Mouse (Mus musculus): ENCODE data around the gene Clrn3.
"Not testable (repeated sequence)": the region's sequence is repeated elsewhere in the genome, so short reads cannot be mapped to it uniquely, and the experiment has no call there.

Gene Clrn3

DNA sequence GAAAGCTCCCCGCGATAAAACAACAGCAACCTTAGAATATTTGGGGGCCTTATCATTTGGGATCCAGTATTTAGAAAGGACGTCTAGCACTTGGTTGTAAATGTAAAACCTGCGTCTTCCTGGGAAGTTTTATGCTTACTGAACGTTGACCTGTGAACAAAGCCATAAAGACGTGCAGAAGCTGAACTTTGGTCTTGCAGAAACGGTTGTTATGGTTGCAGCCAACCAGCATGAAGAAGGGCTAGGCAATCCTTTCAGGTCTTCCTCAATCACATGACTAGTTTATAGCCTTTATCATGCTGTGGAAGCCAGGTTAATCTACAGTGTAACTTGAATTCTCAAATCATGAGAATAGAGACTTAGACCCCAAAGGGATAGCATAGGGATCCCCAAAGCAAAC lies at the start of gene Clrn3:
Clrn3 (minus strand) TSS at position 140 of the 400 bp plus-strand sequence.
- DNase-seq (ENCODE audit: low spot score): no peak

DNA sequence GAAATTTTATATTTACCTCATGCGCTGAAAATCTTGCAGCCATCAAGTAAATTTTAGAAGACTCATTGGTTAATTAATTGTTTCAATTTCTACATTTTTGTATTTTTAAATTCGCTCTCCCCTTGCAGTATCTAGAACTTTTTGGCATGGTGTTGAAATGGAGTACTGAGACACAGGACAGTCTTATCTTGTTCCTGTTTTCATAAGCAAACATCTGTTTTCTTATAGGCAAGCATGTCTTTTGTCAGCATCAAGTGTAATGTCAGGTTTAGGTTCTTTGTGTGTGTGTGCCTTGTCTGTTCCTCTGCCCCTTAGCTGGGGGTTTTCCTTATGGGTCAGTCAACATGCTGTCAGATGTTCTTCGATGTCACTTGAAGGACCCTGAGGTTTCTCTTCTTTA lies 47.9 kb upstream of the Clrn3 start:
- DNase-seq (ENCODE audit: low spot score): no peak

DNA sequence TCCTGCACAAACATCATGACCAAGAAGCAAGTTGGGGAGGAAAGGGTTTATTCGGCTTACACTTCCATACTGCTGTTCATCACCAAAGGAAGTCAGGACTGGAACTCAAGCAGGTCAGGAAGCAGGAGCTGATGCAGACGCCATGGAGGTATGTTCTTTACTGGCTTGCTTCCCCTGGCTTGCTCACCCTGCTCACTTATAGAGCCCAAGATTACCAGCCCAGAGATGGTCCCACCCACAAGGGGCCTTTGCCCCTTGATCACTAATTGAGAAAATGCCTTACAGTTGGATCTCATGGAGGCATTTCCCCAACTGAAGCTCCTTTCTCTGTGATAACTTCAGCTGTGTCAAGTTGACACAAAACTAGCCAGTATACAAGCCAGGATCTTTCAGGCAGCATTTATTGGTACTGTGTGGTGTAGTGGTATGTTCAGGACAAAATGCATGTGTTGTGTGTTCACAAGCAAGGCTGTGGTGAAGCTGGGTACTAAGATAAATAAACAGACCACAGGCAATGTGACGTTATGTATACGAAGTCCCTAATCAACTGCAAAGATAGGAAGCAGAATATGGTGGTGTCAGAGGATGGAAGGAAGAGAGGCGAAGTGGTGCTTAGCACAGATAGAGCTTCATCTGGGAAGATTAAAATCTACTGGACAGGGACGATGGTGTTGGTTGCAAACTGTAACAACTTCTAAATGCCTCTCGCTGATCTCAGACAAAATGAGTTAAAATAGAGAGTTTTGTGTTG lies 47.0 kb upstream of the Clrn3 start:
- not testable (repeated sequence) for DNase-seq (ENCODE audit: low spot score)

DNA sequence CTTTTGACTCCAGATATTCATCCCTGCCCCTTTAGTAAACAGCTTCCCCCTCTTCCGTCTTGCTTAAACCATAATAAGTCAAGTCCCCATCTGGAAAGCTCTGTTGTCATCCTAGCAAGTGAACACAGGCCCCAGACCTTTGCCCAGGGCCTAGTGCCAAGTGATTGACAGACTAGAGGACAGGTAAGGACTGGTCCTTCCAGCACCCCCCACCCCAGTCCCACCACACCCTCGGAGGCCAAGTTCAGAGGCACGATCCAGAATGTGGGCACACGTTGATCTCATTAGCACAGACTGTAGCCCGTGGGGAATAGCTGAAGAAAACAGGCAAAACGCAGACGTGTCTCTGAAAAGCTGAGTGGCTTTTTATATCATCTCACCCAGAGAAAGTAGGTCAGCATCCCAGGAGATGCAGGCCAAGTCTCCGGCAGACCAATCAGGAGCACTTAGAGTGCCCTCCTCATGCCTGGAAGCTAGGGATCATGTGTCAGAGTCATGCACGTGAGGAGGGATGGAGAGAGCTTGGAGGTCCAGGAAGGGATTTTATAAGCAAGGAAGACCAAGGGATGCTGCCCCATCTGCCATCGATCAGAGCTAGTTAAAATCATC lies 43.6 kb upstream of the Clrn3 start:
- no peak for DNase-seq (ENCODE audit: low spot score)

DNA sequence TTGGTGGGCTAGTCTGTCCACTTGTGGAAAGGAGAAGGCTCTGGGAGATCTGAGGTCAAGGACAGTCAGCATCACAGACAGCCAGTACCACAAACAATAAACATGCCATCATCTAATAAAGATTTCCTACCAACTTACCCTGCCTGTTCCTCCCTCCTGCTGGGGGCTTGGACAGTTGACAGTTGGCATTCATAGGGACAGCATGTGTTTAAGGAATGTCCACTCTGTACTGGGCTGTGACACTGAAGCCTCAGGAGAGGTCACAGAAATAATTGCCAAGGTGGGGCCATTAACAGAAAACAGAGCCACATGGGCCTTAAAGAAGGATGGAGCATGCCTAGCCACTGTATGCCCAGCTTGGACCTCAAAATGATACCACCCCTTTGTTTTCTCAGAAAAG lies 42.9 kb upstream of the Clrn3 start:
- no peak for DNase-seq (ENCODE audit: low spot score)

DNA sequence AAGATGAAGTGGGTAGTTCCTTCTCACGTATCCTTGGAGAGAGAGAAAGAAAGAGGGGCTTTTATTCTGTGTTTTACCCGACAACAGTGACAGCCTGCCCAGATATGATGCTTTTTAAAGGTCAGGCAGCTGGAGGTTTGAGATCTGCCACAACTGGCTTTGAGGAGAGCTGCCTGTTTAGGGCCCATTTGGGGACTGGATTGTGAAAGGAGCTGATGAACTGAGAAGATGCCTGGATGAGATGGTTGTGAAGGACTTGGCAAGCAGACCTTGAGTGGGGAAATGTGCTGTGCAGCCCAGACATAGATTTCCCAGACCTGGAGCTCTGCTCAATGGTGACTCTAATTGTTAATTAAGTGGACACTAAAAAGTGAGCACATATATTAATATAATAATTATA lies 40.1 kb upstream of the Clrn3 start:
- no peak for DNase-seq (ENCODE audit: low spot score)

DNA sequence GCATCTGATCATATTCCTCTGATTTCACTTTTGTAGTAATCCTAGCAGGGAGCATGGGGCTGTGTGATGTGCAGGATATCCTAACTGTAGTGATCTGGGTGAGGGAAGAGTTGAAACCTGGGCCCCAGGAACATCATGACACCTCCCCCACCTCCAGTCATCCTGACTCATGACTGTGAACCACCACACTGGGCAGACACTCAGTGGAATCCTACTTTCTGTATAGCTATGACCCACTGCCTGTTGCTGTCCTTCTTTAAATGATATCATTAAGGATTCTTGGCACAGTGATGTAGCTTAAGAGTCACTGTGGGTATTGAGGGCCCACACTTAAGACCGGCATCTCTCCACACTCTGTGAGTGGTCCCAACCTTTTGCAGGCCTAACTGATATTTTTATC lies 39.1 kb upstream of the Clrn3 start:
- DNase-seq (ENCODE audit: low spot score): no peak

DNA sequence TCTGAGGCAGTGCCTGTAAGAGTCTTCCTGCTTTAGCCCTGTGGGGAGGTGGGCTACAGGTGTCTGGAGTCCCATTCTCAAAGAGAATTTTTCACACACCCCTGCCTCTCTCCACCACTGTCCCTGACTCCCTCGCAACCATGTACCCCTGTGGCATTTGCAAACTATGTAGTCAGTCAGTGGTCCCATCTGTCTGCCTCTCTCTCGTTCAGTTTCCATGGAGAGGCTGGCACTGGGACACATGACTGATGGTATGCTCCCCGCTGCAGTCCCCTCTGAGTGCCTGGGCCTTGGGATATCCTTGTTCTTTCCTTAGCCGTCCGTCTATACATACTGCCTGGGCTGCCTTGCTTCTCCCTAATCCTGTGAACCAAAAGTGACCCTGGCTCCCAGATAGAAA lies 37.6 kb upstream of the Clrn3 start:
- no peak for DNase-seq (ENCODE audit: low spot score)

DNA sequence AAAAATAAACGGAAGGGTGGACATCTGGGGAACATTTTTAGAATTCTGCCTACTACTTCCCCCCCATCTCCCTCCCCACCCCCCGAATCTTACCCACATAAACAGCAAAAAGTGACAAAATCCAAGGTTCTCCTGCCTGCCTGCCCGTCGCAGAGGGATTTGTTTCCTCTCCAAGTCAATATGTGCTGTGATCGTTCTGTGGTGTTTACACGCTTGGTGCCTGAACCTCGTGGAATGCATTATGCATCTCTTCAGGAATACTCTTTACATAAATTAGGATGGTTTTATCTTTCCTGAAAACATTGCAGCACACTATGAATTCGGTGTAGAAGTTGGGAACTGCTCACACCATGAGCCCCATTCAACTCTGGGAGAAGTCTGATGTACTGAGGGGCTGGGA lies 35.6 kb upstream of the Clrn3 start:
- DNase-seq (ENCODE audit: low spot score): no peak

DNA sequence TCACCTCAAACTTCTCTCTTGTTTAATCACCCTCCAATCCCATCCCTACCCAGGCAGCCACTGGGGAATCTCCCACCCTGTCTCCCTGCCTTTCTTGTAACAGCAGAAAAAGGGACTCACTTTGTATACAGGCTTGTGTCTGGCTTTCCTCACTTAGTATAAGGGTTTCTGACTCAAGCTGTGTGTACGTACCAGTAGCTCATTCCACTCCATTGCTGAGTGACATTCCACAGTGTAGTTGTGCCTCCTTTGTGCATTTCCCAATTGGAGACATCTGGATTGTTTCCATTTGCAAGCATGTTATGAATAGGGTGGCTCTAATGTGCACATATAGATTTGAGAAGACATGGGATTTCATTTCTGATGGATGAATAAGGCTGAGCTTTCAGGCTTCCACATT lies 31.8 kb upstream of the Clrn3 start:
- no peak for DNase-seq (ENCODE audit: low spot score)

DNA sequence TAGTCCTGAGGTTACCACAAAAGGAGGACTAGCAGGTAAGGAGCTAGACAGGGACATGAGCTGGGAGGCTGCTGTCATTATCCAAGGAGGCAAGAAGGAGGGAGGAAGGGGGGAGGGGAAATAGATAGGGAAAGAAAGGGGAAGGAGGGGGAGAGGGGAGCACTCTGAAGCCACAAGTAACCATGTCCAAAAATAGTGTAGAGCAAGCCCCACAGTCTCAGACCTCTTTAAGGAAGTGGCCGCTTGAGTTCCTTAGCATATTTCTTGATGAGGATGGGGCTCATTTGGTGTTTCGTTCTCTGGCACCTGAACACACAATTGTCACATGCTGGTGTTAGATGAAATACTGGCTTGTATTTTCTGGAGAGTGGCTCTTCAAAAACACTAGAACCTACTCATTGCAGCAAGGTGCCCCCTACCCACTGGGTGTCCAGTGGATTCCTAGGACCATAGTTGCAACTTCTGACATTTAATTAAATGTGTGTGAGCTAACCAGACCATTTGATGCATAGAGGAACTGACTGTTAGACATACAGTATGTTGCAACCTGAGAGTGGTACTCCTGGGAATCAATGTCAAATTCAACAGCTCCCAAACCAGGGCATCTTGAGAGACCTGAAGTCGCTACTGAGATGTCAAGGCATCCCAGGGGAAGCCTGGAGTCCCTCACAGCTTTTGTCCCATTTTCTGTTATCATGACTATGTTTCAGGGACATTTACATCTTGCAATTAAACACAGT lies 28.4 kb upstream of the Clrn3 start:
- DNase-seq (ENCODE audit: low spot score): no peak

DNA sequence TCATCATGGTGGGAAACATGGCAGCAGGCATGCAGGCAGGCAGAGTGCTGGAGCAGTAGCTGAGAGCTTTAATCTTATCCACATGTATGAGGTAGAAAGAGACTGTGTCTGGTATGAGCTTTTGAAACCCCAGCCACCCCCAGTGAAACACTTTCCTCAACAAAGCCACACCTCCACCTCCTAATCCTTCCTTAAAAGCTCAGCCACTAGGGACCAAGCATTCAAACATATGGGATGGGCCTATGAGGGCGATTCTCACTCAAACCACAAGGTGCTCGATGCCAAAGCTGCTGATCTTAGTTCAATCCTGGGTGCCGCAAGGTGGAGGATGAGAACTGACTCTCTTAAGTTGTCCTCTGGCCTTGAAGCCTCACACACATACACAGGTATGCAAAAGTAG lies 25.1 kb upstream of the Clrn3 start:
- DNase-seq (ENCODE audit: low spot score): no peak

DNA sequence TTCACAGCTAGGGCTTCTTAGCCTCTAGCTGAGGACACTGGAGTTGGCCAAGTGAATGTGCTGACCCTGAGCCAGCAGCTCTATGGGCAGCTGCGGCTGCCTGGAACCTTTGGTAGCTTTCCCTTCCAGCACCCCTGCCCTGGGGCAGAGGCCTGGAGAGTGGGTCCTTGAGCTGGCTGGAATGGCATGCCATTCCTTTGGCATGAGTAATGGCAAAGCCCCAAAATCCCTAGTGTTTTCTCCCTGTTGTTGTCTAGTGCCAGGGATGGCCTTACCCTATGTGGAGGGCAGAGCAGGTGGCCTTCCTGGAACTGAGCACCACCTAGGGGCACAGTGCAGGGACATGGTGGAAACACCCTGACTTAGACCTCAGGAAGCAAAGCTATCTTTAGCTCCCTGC lies 23.1 kb upstream of the Clrn3 start:
- DNase-seq (ENCODE audit: low spot score): no peak

DNA sequence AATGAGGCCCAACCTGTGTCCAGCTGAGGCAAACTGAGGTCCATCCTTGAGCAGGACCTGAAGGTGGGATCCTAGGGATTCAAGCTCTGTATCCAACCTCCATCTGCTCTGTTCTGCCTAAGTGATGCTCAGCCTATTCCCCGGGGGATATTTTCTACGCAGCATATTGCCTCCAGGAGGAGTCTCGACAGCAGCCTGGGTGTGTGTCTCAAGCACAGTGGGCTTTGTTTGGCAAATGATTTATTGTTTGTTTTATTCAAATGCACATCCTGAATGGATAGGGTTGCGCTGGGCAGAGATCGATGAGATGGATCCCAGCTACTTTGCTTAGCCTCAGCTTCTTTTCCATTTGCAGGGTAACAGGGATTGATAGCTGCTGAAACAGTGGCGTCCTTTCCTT lies 20.0 kb upstream of the Clrn3 start:
- DNase-seq (ENCODE audit: low spot score): no peak

DNA sequence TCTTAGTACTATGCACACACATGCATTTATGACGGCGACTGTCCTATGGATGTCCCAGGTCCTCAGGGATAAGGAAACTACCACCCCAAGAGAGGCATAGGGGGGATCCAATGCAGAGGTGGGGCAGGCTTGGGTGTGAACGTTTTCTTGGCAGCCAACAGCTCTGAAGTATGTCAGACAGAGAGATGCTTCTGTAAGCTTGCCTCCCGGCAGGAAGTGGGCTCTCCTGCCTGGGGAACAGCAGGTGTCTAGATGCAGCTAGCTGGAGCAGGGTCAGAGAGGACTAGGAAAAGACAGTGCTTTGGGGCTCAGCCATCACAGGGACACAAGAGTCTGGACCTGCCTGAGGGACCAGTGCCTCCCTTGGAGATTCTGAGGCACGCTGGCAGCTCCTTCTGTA lies 18.1 kb upstream of the Clrn3 start:
- DNase-seq (ENCODE audit: low spot score): no peak

DNA sequence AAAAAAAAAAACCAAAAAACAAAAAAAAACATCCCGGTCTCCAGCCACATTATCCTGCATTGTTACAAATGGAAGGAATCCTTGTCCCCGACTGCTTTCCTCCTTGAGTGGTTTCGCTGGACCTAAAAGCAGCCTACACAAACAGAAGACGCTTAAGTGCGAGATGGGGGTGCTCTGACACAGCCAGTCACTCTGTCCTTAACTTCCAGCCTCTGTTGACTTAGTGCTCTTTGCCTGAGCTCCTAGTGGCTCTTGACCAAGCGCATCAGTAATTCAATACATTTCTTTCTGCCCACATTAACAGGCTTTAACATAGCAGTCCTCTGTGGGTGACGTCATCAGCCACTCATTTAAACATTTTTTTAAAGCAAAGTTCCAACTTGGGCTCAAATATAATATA lies 17.5 kb upstream of the Clrn3 start:
- no peak for DNase-seq (ENCODE audit: low spot score)

DNA sequence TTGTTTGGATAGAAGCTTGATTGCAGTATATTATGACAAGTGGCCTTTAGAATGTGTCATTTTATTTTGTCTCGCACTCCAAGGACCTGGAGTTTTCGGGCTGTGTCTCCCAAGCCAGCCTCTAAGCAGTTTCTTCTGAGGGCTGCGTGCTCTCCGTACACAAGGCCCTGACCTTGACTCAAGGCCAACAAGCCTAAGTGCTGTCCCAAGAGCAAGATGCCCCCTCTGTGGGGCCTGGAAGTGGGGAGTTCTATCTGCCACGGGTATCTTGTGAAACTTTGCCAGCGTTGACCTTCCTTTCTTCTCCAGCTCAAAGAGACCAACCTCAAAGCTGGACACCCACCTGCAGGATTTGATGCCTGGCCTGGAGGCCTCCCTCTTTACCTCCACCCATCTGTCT lies 15.9 kb upstream of the Clrn3 start:
- DNase-seq (ENCODE audit: low spot score): no peak

DNA sequence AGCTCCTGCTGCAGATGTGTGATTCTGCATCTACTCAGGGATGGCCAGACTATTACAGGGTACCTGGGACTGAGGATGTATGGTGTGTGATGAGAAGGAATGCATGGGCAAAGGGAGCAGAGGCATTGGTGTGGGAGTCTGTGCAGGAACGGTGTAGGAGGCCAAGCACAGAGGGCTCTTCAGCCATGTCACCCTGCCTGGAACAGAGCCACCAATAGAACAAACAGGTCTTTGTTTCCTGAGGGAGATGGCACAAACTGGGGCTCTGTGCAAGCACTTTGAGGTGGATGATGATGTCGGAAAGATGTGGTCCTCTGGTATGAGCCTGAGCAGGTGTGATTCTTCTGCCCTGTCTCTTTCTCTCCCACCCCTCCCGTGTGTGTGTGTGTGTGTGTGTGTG lies 14.6 kb upstream of the Clrn3 start:
- no peak for DNase-seq (ENCODE audit: low spot score)

DNA sequence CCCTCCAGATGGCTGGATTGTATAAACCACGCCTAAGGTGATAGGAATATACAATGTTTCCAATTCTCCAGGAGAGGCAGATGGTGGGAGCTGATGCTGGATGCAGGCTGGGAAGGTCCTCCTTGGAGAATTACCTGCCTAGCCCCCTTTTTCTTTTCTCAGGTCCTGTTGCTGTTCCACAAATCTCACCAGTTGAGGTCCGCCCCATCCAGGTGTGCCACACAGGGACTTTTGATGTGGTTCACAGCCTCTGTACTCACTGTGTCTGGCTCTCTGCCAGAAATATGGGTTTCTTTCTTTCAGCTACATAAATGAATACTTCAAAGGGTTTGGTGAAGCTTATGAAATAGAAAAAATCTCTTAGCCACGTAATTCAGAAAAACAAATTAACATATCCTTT lies 13.8 kb upstream of the Clrn3 start:
- DNase-seq (ENCODE audit: low spot score): no peak

DNA sequence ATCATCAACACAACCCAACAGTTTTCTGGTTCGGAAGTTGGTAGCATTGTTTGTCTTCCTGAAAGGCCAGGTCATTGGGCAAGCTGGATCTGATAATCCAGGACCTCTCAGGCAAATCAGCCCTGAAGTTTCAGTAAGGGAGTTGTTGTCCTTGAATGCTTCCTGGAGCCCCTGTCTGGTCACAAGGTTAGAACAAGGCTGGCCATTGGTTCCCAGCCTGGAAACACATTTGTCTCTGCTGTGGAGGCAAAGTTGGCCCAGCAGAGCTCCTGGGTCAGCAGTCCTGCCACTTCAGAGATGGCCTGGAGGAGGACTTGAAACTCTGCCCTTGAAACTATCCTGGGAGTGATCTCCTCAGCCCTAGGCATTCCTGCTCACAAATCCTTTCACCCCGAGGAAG lies 11.0 kb upstream of the Clrn3 start:
- DNase-seq (ENCODE audit: low spot score): no peak

DNA sequence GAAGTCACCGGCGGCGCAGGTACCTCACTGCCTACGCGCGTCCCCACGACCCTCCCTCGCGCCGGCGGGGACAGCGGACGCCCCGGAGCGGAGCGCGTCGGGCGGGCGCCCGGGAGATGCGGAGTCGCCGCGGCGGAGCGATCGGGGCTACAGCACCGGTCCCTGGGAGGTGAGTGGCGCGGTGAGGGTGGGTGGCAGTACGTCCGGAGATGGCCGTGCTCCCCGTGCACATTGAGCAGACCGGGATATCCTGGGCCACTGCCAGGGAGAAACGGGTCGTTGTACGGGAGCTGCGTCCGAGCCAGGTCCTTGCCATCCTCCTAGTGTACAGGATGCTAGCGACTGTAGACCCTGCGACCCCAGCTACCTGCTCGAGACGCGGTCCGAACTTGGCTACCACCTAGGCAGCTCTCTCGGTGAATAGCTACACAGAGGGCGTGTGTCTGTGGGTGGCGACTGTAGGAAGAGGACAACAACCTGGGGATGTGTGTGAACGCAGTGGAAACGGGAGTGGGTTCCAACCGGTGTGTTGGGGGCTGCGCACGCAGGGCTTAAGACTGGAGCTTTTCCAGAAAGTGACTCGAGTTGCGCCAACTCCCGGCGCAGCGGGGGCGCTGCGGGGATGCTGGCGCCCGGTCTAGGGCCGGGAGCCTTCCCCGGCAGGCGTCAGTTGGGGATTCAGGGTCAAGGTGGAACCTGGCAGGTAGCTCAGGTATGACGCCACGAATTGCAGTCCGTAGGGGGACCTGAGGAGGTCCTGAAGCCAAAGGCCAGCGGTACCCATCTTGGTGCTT lies 9.7 kb upstream of the Clrn3 start:
- no peak for DNase-seq (ENCODE audit: low spot score)

DNA sequence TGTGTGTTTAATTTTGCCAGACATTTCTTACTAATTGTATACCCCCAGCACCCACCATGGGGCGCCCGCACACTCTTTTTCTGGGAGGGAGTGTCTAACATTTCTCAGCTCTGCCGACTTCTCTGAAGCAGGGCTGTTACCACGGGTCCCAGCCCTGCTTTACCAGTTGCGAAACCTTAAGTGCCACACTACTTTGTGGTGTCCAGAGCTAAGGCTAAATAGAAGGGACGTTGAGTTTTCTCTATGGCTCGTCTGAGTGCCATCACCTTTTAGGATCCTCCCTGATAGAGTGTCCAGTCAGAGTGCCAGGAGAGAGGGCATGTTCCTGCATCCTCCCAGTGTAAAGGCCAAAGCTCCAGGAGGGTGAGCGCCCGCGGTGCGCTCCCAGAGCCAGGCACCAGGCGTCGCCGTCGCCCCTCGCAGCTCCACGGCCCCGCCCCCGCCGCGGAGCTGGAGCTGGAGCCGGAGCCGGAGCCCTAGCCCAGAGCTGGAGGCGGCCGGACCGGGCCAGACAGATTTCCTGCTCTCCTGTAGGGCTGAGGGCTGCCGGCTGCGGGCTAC lies 9.0 kb upstream of the Clrn3 start, which contains the start of gene Ptpre:
Ptpre (plus strand) TSS at position 141 of the 561 bp plus-strand sequence.
- DNase-seq (ENCODE audit: low spot score): peak; percentile 65
